Mouse (Mus musculus) layer of hippocampus, adult 2 months (tissue): Measurements from ENCODE around the gene Vsig1. TPM values are rescaled to one million over a fixed set of nuclear protein-coding genes. Genes with fewer than 3 reads are reported as not detected.

ENCODE experiments used
- DNase-seq, 2 experiments: peaks; one replicate each; pipeline ENCODE4 v3.0.0; 2022; ENCODE audit warnings: low spot score in 2 of 2
- H3K27ac ChIP-seq: fragments of 200-600 bp; 2 replicates; pipeline ENCODE4 v1.8.1; 2022
- H3K4me3 ChIP-seq: fragments of 200-600 bp; 2 replicates; pipeline ENCODE4 v1.8.1; 2022; ENCODE audit warnings: mild to moderate bottlenecking
- CTCF ChIP-seq: fragments of 200-600 bp; conservative IDR thresholded peaks from 2 replicates; pipeline ENCODE4 v1.8.1; 2022; ENCODE audit warnings: antibody characterized with exemption, mild to moderate bottlenecking, moderate library complexity
- long read RNA-seq, 2 experiments: library from polyadenylated mRNA; stranded (forward); transcript quantifications; one replicate each; pipeline ENCODE4 v2.0.0; 2021; ENCODE audit warnings: borderline mapping rate in 2 of 2
- total RNA-seq, 2 experiments: library from RNA; stranded (reverse); gene quantifications; 2 replicates each; pipeline ENCODE4 v1.2.3; 2021

The Vsig1 gene
- total RNA-seq = not detected
- long read RNA-seq, experiment 1 = 0 reads
- long read RNA-seq, experiment 2 = 0 reads

DNA sequence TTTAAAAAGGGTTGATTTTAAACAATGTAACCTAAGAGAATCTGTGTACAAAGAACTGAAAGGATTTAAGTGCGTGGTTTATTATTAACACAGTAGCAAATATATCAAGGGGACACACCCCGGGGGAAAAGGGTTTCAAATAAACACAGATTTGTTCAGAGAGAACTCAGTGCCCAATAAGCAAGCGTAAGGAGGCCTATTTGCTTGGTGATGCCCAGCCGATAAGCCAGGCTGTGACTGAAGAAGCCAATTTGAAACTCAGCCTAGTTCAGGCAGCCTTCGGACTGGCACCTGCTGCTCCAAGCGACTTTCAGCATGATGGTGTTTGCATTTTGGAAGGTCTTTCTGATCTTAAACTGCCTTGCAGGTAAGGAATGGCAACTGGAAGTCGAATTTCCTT lies at the start of gene Vsig1:
Gene Vsig1, plus strand, starts transcription at position 249 of the 400 bp plus-strand sequence.
- H3K4me3 ChIP-seq = no peak within 1 kb of the TSS
- no peak for DNase-seq
- no peak within 1 kb of the TSS for H3K27ac ChIP-seq
- TF ChIP-seq CTCF = no peak

- H3K27ac ChIP-seq = no peak overlapping the region
- DNase-seq = no peak
- TF ChIP-seq CTCF = no peak
- no peak overlapping the region for H3K4me3 ChIP-seq
These were observed 44.6 kb upstream of the Vsig1 start for GRCm38 (mm10) chrX:140862760-140863159.

DNA sequence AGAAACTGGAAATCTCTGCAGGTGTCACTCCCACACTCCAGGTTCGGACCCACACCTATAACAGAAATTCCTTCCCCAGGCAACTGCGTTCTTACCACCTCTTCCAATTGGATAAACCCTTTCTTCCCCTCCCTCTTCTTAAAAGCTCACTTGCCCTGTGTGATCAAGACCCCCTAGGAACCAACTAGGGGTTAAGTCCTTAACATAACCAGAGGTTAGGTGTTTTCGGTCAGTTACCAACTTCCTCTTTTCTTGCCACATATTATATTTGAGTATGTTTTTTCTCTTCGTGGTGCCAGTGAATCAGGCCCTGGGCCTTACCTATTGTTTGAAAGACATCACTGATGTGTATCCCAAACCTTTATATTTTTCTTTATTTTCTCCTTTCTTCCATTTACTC lies 44.0 kb upstream of the Vsig1 start:
- no peak for TF ChIP-seq CTCF
- no peak overlapping the region for H3K27ac ChIP-seq
- DNase-seq = no peak
- no peak overlapping the region for H3K4me3 ChIP-seq

- no peak for DNase-seq
- no peak overlapping the region for H3K27ac ChIP-seq
- no peak overlapping the region for H3K4me3 ChIP-seq
- TF ChIP-seq CTCF = no peak
These were observed 20.2 kb upstream of the Vsig1 start for GRCm38 (mm10) chrX:140887193-140887592.

GRCm38 (mm10) chrX:140891796-140892195 lies 15.6 kb upstream of the Vsig1 start:
- no peak for DNase-seq
- Histone ChIP-seq H3K27ac (no peak overlapping the region), H3K4me3 (no peak overlapping the region)
- TF ChIP-seq CTCF = no peak

DNA sequence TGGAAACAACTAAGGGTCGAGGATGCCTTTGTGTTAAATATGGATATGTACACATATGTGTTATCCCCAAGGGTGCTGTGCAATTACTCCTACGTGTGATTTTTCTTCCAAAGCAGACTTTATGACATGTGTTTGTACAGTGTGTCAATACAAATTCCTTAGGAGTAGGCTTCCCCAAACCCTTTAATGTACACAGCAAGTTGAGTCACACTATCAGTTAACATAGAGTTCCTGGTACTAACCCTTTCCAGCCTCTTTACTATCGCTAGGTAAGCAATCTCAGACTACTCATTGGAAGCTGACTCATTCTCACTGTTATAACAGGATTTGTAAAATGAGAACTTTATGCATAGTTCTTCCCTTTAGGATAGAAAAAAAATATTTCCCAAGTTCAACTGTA lies 3.9 kb upstream of the Vsig1 start:
- no peak for TF ChIP-seq CTCF
- Histone ChIP-seq H3K4me3 (no peak overlapping the region), H3K27ac (no peak overlapping the region)
- DNase-seq = no peak

DNA sequence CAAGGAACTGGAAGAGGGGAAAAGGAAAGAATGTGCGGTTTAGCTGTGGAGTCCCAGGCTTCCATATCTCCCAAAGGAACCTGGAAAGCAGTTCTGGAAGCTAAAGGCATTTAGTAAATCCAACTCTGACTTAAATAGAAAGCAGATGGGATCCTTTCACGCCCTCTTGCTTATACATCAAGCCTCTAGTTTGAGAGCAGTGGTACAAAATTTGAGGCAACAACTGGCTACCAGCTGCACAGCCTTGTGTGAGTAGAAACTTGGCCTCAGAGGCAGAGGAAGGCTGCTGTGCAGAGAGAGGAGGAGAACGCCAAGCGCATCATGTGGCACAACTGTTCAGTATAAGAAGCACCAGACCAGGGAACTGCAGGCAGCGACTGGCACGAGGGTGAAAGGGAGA lies 13.9 kb downstream of the Vsig1 start:
- no peak overlapping the region for H3K27ac ChIP-seq
- DNase-seq = no peak
- no peak for TF ChIP-seq CTCF

GRCm38 (mm10) chrX:140932066-140932465 lies 24.7 kb downstream of the Vsig1 start:
- H3K4me3 ChIP-seq = no peak overlapping the region
- TF ChIP-seq CTCF = peak; percentile 73
- DNase-seq = peak in 1 of 2 experiments; percentile 0

More for the DNA sequence above, 13.9 kb downstream of the Vsig1 start:
- no peak overlapping the region for H3K4me3 ChIP-seq

GRCm38 (mm10) chrX:140933263-140933662 lies 25.9 kb downstream of the Vsig1 start:
- DNase-seq = no peak
- Histone ChIP-seq H3K4me3 (no peak overlapping the region), H3K27ac (no peak overlapping the region)
- TF ChIP-seq CTCF = no peak

More at GRCm38 (mm10) chrX:140932066-140932465, 24.7 kb downstream of the Vsig1 start:
- no peak overlapping the region for H3K27ac ChIP-seq

- no peak overlapping the region for H3K27ac ChIP-seq
- no peak for DNase-seq
- TF ChIP-seq CTCF = no peak
- no peak overlapping the region for H3K4me3 ChIP-seq
These were observed 28.9 kb downstream of the Vsig1 start for GRCm38 (mm10) chrX:140936271-140936670.

DNA sequence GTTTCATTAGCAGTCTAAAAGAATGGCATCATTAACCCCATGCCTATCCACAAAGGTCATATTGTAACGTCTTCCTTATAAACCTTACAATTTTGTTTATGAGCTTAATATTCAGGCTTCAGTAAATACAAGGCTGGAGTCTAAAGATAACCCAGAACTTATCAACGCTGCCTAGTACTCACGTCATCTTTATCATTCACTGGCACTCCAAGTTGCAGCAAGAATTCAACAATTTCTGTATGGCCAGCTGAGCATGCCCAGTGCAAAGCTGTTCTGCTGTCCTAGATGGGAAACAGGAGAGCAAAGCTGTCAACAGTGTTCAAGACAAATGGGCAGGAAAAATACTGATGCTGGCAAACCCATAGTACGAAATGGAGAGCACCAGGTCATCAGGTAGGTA lies 46.2 kb downstream of the Vsig1 start:
- no peak overlapping the region for H3K27ac ChIP-seq
- H3K4me3 ChIP-seq = no peak overlapping the region
- no peak for TF ChIP-seq CTCF
- DNase-seq = no peak

- DNase-seq = peak; percentile 81 to 95
- TF ChIP-seq CTCF = no peak
- peak within 1 kb of the TSS; percentile 78 for H3K27ac ChIP-seq
- H3K4me3 ChIP-seq = peak within 1 kb of the TSS; percentile 69
These were observed 49.0 kb downstream of the Vsig1 start, which contains the start of the genes Psmd10 and Atg4a for GRCm38 (mm10) chrX:140956272-140956940. Gene Psmd10, minus strand, starts transcription at chrX:140956728. Gene Atg4a, plus strand, starts transcription at chrX:140956907.

GRCm38 (mm10) chrX:140956959-140957358 lies 49.6 kb downstream of the Vsig1 start:
- peak overlapping the region; percentile 49 for H3K27ac ChIP-seq
- 0 out of 2 replicates have a peak, but pooled peaks have one; percentile 12 for TF ChIP-seq CTCF
- no peak for DNase-seq

DNA sequence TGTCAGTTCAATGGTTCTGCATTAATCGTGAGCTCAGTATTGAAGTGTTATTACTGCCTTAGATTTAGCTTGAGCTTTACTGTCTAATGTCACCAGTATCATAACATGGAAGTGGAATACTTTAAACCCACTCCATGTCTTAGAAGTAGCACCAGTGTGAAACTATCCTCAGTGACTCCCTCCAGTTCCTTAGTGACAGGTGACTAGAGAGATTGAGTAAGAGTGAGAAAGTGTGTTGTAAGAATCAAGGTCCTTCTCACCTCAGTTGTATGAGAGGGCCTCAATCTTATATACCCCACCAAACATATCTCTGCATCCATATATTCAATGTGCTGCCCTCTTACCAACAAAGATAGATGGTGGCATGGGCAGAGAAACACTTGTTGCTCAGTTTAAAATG lies 71.5 kb downstream of the Vsig1 start:
- H3K27ac ChIP-seq = no peak overlapping the region
- no peak overlapping the region for H3K4me3 ChIP-seq
- no peak for TF ChIP-seq CTCF
- DNase-seq = no peak

More at GRCm38 (mm10) chrX:140956959-140957358, 49.6 kb downstream of the Vsig1 start:
- peak overlapping the region; percentile 69 for H3K4me3 ChIP-seq
